Mouse (Mus musculus) CH12.LX (cell line): ENCODE results near the gene Fxr2. TPM values are rescaled to one million over a fixed set of nuclear protein-coding genes. Genes with fewer than 3 reads are reported as not detected.
A peak's percentile ranks its signal among the peaks of the same experiment; 100 is the strongest.

Source experiments
- DNase-seq: peaks from one replicate; pipeline ENCODE4 v3.0.0-alpha.2; 2013; ENCODE audit errors: extremely low read depth
- H3K27ac ChIP-seq: 2 replicates; pipeline ENCODE4 v1.5.1; 2012; ENCODE audit warnings: low read depth, mild to moderate bottlenecking, control low read depth, moderate library complexity; ENCODE audit not compliant: insufficient read depth
- H3K27me3 ChIP-seq: replicated peaks from 2 replicates; pipeline ENCODE3; 2012; ENCODE audit warnings: inconsistent platforms
- H3K36me3 ChIP-seq, 2 experiments: replicated peaks in 1 of 2; 2 replicates each; pipeline versions ENCODE3 to v1.6.1; 2012; ENCODE audit warnings: inconsistent platforms in 1 of 2, low read length in 1 of 2, mild to moderate bottlenecking in 1 of 2, mixed read lengths in 1 of 2, moderate library complexity in 1 of 2; ENCODE audit not compliant: control insufficient read depth in 1 of 2, insufficient read depth in 1 of 2
- H3K4me1 ChIP-seq, 2 experiments: 2 replicates each; pipeline ENCODE4 v1.6.1; 2012; ENCODE audit warnings: inconsistent platforms in 1 of 2, moderate library complexity in 1 of 2; ENCODE audit not compliant: insufficient read depth in 2 of 2, control insufficient read depth in 1 of 2
- H3K4me2 ChIP-seq: 2 replicates; pipeline ENCODE4 v1.6.1; 2012; ENCODE audit warnings: low read depth, mild to moderate bottlenecking, control low read depth; ENCODE audit not compliant: poor library complexity, insufficient read depth, severe bottlenecking
- H3K4me3 ChIP-seq, 3 experiments: fragments of 150-350 bp in 1 of 3; sonication (generic) in 1 of 3; replicated peaks in 1 of 3; 2 replicates each; pipeline versions ENCODE3 to v1.5.1; 2011 to 2012; ENCODE audit warnings: low read depth in 2 of 3, low read length in 2 of 3, mild to moderate bottlenecking in 2 of 3, moderate library complexity in 2 of 3, control low read depth in 1 of 3, improper control_type of control experiment in 1 of 3, inconsistent platforms in 1 of 3, mixed read lengths in 1 of 3; ENCODE audit not compliant: poor library complexity in 1 of 3
- H3K79me2 ChIP-seq: replicated peaks from 2 replicates; pipeline ENCODE4 v1.6.1; 2012; ENCODE audit warnings: mild to moderate bottlenecking, moderate library complexity; ENCODE audit not compliant: control insufficient read depth, poor library complexity, insufficient read depth, severe bottlenecking; ENCODE audit errors: extremely low read depth
- H3K9ac ChIP-seq: 2 replicates; pipeline ENCODE4 v1.6.1; 2012; ENCODE audit warnings: low read depth, mild to moderate bottlenecking, control low read depth, moderate library complexity; ENCODE audit not compliant: insufficient read depth
- H3K9me3 ChIP-seq: replicated peaks from 2 replicates; pipeline ENCODE3; 2012; ENCODE audit warnings: low read length, inconsistent platforms, mixed read lengths
- CHD1 ChIP-seq: IDR thresholded peaks from 2 replicates; pipeline ENCODE4 v1.6.1; 2012; ENCODE audit warnings: low read depth, low read length, improper control_type of control experiment, inconsistent platforms
- CHD2 ChIP-seq: IDR thresholded peaks from 2 replicates; pipeline ENCODE4 v1.6.1; 2011; ENCODE audit warnings: low read length, improper control_type of control experiment
- E2F4 ChIP-seq: IDR thresholded peaks from 2 replicates; pipeline ENCODE4 v1.6.1; 2011; ENCODE audit warnings: low read depth, low read length, improper control_type of control experiment; ENCODE audit not compliant: insufficient replicate concordance
- ELF1 ChIP-seq: IDR thresholded peaks from 2 replicates; pipeline ENCODE4 v1.6.1; 2014; ENCODE audit warnings: low read depth, mild to moderate bottlenecking, inconsistent platforms, low read length, improper control_type of control experiment
- GABPA ChIP-seq: IDR thresholded peaks from 2 replicates; pipeline ENCODE4 v1.6.1; 2012; ENCODE audit warnings: low read depth, low read length, improper control_type of control experiment, inconsistent platforms; ENCODE audit not compliant: insufficient replicate concordance
- HCFC1 ChIP-seq: IDR thresholded peaks from 2 replicates; pipeline ENCODE4 v1.6.1; 2012; ENCODE audit warnings: low read depth, mild to moderate bottlenecking, inconsistent platforms, low read length, improper control_type of control experiment
- IRF4 ChIP-seq: IDR thresholded peaks from 2 replicates; pipeline ENCODE4 v1.6.1; 2014; ENCODE audit warnings: low read depth, mild to moderate bottlenecking, inconsistent platforms, low read length, improper control_type of control experiment
- JUN ChIP-seq: IDR thresholded peaks from 2 replicates; pipeline ENCODE4 v1.6.1; 2011; ENCODE audit warnings: low read depth, mild to moderate bottlenecking, low read length, improper control_type of control experiment, moderate library complexity; ENCODE audit not compliant: insufficient read depth
- KAT2A ChIP-seq: IDR thresholded peaks from 2 replicates; pipeline ENCODE4 v1.6.1; 2012; ENCODE audit warnings: low read length, improper control_type of control experiment, inconsistent platforms; ENCODE audit not compliant: insufficient replicate concordance
- MAFK ChIP-seq: IDR thresholded peaks from 2 replicates; pipeline ENCODE4 v1.6.1; 2011; ENCODE audit warnings: low read length, improper control_type of control experiment; ENCODE audit not compliant: insufficient replicate concordance
- MAX ChIP-seq: IDR thresholded peaks from 2 replicates; pipeline ENCODE4 v1.6.1; 2011; ENCODE audit warnings: low read length, improper control_type of control experiment
- MAZ ChIP-seq: IDR thresholded peaks from 2 replicates; pipeline ENCODE4 v1.6.1; 2012; ENCODE audit warnings: low read depth, mild to moderate bottlenecking, inconsistent platforms, low read length, improper control_type of control experiment, moderate library complexity
- MEF2A ChIP-seq: IDR thresholded peaks from 2 replicates; pipeline ENCODE4 v1.6.1; 2014; ENCODE audit warnings: low read depth, mild to moderate bottlenecking, inconsistent platforms, low read length, improper control_type of control experiment, borderline replicate concordance
- MXI1 ChIP-seq: IDR thresholded peaks from 2 replicates; pipeline ENCODE4 v1.6.1; 2011; ENCODE audit warnings: mild to moderate bottlenecking, low read depth, low read length, improper control_type of control experiment
- MYC ChIP-seq: IDR thresholded peaks from 2 replicates; pipeline ENCODE4 v1.6.1; 2011; ENCODE audit warnings: low read depth, mild to moderate bottlenecking, improper control_type of control experiment, low read length
- NELFE ChIP-seq: IDR thresholded peaks from 2 replicates; pipeline ENCODE4 v1.6.1; 2011; ENCODE audit warnings: low read depth, low read length, improper control_type of control experiment
- NRF1 ChIP-seq: IDR thresholded peaks from 2 replicates; pipeline ENCODE4 v1.6.1; 2014; ENCODE audit warnings: low read depth, mild to moderate bottlenecking, inconsistent platforms, low read length, improper control_type of control experiment, moderate library complexity
- POLR2A ChIP-seq: IDR thresholded peaks from 2 replicates; pipeline ENCODE4 v1.6.1; 2011; ENCODE audit warnings: low read depth, mild to moderate bottlenecking, improper control_type of control experiment, low read length
- POLR2AphosphoS2 ChIP-seq: IDR thresholded peaks from 2 replicates; pipeline ENCODE4 v1.6.1; 2011; ENCODE audit warnings: low read depth, low read length, improper control_type of control experiment
- RCOR1 ChIP-seq: conservative IDR thresholded peaks from 2 replicates; pipeline ENCODE4 v1.6.1; 2012; ENCODE audit warnings: low read depth, mild to moderate bottlenecking, inconsistent platforms, low read length, improper control_type of control experiment
- SIN3A ChIP-seq: IDR thresholded peaks from 2 replicates; pipeline ENCODE4 v1.6.1; 2012; ENCODE audit warnings: low read length, improper control_type of control experiment, inconsistent platforms
- TCF12 ChIP-seq: IDR thresholded peaks from 2 replicates; pipeline ENCODE4 v1.6.1; 2014; ENCODE audit warnings: low read depth, mild to moderate bottlenecking, inconsistent platforms, low read length, improper control_type of control experiment
- UBTF ChIP-seq: IDR thresholded peaks from 2 replicates; pipeline ENCODE4 v1.6.1; 2012; ENCODE audit warnings: low read depth, mild to moderate bottlenecking, inconsistent platforms, low read length, improper control_type of control experiment, moderate library complexity
- USF1 ChIP-seq: IDR thresholded peaks from 2 replicates; pipeline ENCODE4 v1.6.1; 2014; ENCODE audit warnings: low read depth, mild to moderate bottlenecking, inconsistent platforms, low read length, improper control_type of control experiment
- ZKSCAN1 ChIP-seq: IDR thresholded peaks from 2 replicates; pipeline ENCODE4 v1.6.1; 2012; ENCODE audit warnings: low read depth, inconsistent platforms, low read length, improper control_type of control experiment, borderline replicate concordance
- dilution Hi-C: fragments of 300-500 bp; cut with MboI; formaldehyde crosslinking; loops from 2 replicates; pipeline ENCODE4 v1.14.3; 2020; ENCODE audit warnings: low sequenced_read_pairs; ENCODE audit not compliant: extremely low pct_unique_long_range_greater_than_20kb, extremely low pct_ligation_motif_present
- in situ Hi-C: fragments of 300-500 bp; cut with MboI; formaldehyde crosslinking; loops from 3 replicates; pipeline ENCODE4 v1.14.3; 2019; ENCODE audit warnings: low sequenced_read_pairs, low pct_ligation_motif_present, low pct_unique_long_range_greater_than_20kb, mixed read lengths
- polyA plus RNA-seq: library from polyadenylated mRNA; unstranded; fragments of >175 nt; gene quantifications from 2 replicates; pipeline ENCODE4 v1.2.1, GENCODE M21; 2012; ENCODE audit warnings: low read depth; ENCODE audit not compliant: insufficient read length
- total RNA-seq, 2 experiments: library from RNA; depleted of rRNA; stranded (reverse); fragments of 300-350 nt in 1 of 2; fragments of >200 nt in 1 of 2; gene quantifications; 2 replicates each; pipeline ENCODE4 v1.2.3; 2012 to 2014

The Fxr2 gene
- total and polyA plus RNA-seq, 3 experiments, result 83.3 to 96.4 (median 90.5) TPM

DNA sequence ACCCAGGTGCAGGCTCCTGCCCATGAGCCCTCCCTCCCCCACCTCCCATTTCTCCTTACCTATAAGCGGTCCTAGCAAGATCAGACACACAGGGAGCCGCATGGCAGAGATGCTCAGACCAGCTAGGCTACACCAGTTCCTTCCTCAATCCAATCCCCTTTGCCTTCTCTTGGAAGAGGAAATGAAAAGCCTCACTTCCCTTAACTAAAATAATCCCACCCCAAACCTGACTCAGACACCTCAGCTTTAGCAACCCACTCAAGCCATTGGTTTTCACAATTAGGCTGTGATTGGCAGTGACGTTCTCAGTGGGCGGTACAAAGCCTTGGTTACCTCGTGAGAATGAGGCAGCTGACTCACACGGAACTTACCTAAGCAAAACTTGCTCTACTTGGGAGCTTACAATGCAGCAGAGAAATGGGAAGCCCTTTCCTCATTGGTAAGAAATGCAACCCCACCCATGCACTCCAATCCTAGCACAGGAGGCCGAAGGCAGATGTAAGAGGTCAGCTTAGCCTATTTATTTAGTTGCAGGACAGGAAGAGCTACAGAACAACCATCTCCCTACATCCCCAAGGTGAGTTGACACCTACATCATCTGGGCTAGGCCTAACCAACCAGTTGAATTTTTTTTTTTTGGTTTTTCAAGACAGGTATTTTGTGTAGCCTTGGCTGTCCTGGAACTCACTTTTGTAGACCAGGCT is 33.3 kb downstream of the Fxr2 start, which contains the start of gene Cd68 (continued):
- TF ChIP-seq MYC (peak; percentile 88), GABPA (no peak), ZKSCAN1 (no peak), CHD2 (peak; percentile 90), JUN (peak; percentile 60; the same call in 1 of the 2 replicates), MAZ (no peak; the same call in 1 of the 2 replicates), SIN3A (peak; percentile 88), ELF1 (peak; percentile 74), USF1 (peak; percentile 36)

DNA sequence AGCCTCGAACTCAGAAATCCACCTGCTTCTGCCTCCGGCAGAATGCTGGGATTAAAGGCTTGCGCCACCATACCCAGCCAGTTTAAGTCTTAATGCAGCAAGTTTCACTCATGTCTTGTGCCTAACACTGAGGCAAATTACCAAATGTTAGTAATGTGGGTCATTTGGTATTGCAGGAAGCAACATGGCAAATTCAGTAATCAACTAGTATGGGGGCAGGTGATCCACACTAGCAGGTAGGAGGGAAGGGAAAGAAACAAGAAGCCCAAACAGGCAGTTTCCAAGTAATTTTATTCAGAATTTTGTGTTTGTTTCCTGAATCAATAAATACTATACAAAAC is 33.8 kb downstream of the Fxr2 start:
- H3K36me3 ChIP-seq, result peaks cover 49 to 64% of the 10 kb centered on the region in 2 experiments
- DNase-seq, result no peak
- peaks cover 25 to 69% of the 10 kb centered on the region in 2 experiments for H3K4me1 ChIP-seq
- peaks cover 50% of the 10 kb centered on the region for H3K79me2 ChIP-seq
- no peak overlapping the region for H3K9ac ChIP-seq
- dilution Hi-C loops, result no loop called here
- 0 out of 2 replicates have a peak overlapping the region, but pooled peaks have one; percentile 18 for H3K4me2 ChIP-seq
- H3K27me3 ChIP-seq, result no peaks in the 10 kb centered on the region
- H3K4me3 ChIP-seq, result no peak overlapping the region
- in situ Hi-C loops, result no loop called here
- peak overlapping the region; percentile 55; the same call in 1 of the 2 replicates for H3K27ac ChIP-seq
- H3K9me3 ChIP-seq, result no peaks in the 10 kb centered on the region
- TF ChIP-seq CHD1 (peak; percentile 3; the same call in 1 of the 2 replicates), POLR2AphosphoS2 (no peak), ELF1 (no peak)

- H3K36me3 ChIP-seq, result peaks cover 67 to 80% of the 10 kb centered on the region in 2 experiments
- in situ Hi-C loops, result no loop called here
- TF ChIP-seq HCFC1, result peak; percentile 86
- no peak for TF ChIP-seq MAFK
- peak; percentile 96 for TF ChIP-seq MYC
- peak; percentile 77 for TF ChIP-seq MEF2A
- peak; percentile 79 for TF ChIP-seq UBTF
- peak; percentile 62 for TF ChIP-seq NRF1
- TF ChIP-seq CHD2, result peak; percentile 96
- TF ChIP-seq MAX, result peak; percentile 96
- TF ChIP-seq KAT2A, result peak; percentile 68; the same call in 1 of the 2 replicates
- TF ChIP-seq ELF1, result peak; percentile 92
- peak; percentile 98 for TF ChIP-seq MXI1
- TF ChIP-seq IRF4, result peak; percentile 92
- TF ChIP-seq SIN3A, result peak; percentile 98
- peak; percentile 99 for TF ChIP-seq MAZ
- TF ChIP-seq NELFE, result peak; percentile 64; the same call in 1 of the 2 replicates
- TF ChIP-seq POLR2A, result peak; percentile 75
- TF ChIP-seq USF1, result no peak; the same call in 1 of the 2 replicates
- peak; percentile 89 for TF ChIP-seq TCF12
- peak; percentile 60; the same call in 1 of the 2 replicates for TF ChIP-seq RCOR1
- TF ChIP-seq E2F4, result no peak
- TF ChIP-seq ZKSCAN1, result no peak
Observed at GRCm38 (mm10) chr11:69670786-69671725, 38.3 kb downstream of the Fxr2 start.

More at GRCm38 (mm10) chr11:69670786-69671725, 38.3 kb downstream of the Fxr2 start:
- H3K27me3 ChIP-seq, result no peaks in the 10 kb centered on the region
- peak; percentile 96 for DNase-seq
- no peaks in the 10 kb centered on the region for H3K9me3 ChIP-seq
- peaks cover 57% of the 10 kb centered on the region for H3K79me2 ChIP-seq
- peaks cover 14 to 59% of the 10 kb centered on the region in 2 experiments; a peak in 3 of 4 replicates for H3K4me1 ChIP-seq
- H3K4me3 ChIP-seq, result peak overlapping the region; percentile 74 to 94 (median 75)
- peak overlapping the region; percentile 88 for H3K27ac ChIP-seq
- H3K9ac ChIP-seq, result peak overlapping the region; percentile 99
- peak overlapping the region; percentile 88 for H3K4me2 ChIP-seq
- dilution Hi-C loops, result no loop called here
